Mouse (Mus musculus): ENCODE data around the gene Slc34a2.

The Slc34a2 gene

DNA sequence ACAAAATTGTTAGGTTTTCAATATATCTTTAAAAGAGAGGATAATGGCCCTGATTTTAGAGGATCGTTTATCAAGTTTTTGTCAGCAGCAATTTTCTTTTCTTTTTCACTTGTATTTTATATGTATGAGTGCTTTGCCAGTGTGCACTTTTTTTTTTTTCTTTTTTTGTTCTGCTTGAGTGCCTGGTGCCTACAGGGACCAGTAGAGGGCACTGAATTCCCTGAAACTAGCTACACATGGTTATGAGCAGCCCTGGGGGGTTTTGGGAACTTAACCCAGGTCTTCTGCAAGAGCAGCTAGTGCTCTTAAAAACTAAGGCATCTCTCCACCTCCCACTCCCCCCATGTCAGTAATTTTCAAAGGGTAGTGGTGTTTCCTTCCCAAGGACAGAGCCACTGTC is 70.8 kb downstream of the Slc34a2 start:
- DNase-seq (ENCODE audit: low spot score in 2 of 2): no peak

DNA sequence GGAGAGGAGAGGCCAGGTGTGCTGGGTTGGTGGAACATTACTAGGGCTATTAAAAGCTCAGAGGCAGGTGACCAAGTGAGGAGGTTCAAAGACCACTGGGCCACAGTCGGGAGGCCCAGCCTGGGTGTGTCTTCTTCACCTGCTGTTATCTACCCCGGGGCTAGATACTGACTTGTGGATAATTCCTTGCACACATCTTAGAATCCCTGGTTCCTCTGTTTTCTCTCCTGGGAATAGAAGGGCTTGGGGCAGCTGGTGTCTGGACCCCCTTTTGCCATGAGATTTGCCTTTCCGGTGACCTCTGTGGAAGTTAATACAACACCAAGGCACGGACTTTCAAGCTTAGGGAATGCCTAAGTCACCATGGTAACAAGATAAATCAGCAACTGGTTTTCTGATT is 72.3 kb downstream of the Slc34a2 start:
- DNase-seq (ENCODE audit: low spot score in 2 of 2): no peak

DNA sequence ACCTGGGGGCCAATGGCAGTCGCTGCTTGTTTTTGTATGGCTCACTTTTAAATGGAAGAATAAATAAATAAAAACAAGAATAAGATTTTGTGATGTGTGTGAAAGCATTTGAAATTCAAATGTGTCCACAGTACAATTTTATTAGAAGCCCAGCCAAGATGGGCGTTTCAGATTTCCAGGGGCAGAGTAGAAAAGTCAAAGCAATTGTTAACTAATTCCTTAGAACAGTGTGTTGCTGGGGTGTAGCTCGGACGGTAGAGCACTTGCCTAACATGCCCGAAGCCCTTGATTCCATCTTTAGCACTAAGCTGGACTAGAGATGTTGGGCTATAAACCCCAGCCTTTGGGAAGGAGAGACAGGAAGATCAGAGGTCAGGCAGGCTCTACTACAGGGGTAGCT is 73.2 kb downstream of the Slc34a2 start:
- no peak for DNase-seq (ENCODE audit: low spot score in 2 of 2)

DNA sequence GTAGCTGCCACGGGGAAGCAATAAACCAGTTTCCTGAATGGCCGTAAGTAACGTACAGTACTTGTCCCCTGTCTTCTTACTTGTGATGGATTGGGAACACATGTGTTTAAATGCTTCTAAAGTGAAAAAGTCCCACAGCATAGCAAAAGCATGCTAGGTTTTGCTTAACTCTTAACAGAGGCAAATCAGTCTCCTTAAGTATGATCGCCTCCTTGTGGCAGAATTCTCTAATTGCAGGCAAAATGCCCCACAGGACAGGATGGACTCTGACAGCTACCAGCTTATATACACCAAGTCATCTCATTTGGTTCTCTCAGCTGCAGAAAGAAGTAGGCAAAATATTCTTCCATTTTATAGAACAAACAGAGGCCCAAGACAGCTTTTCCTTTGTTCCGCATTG is 75.1 kb downstream of the Slc34a2 start:
- DNase-seq (ENCODE audit: low spot score in 2 of 2): no peak

DNA sequence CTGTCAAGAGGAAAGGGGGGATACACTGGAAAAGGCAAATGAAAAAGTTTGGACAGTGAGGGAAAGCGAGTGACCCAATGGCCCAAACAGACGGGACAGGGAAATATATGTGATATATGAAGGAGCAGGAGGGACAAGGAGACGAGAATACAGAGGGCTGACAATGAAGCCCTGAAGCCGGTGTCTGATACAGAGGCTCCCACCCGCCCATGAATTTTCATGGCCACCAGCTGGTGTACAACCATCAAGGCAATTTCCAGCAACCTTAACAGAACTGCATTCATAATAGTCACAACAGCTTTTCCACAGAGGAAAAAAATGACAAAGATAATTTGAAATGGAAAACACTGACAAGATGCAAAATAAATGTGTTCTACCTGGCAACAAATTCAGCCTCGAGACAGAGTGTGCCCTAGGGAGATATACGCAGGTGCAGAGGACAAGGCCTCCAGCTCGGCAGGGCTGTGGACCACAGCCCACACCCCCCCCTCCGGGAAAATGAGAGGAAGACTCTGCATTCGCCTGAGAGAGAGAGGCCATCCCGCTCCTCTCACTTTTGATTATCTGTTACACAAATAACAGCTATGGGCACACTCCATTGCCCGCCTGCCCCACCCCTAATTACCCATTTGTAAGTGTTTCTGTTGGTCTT is 76.9 kb downstream of the Slc34a2 start:
- DNase-seq (ENCODE audit: low spot score in 2 of 2): no peak

DNA sequence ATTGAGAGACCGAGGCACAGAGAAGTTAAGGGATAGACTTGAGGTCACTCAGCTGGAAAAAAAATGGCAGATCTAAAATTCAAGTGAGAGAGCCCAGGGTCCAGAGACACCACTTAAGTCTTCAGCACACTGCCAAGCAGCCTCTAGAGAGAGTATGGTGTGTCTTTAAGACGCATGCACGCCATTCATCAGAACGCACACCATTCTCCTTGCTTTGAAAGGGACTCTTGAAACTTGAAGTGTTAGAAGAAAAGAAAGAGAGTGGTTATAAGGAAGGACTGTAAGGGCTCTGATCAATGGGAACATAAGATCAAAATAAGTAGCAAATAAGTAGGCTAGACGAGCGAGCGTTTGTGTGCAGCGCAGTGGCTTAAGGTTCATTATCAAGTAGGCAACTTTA is 80.3 kb downstream of the Slc34a2 start:
- no peak for DNase-seq (ENCODE audit: low spot score in 2 of 2)

DNA sequence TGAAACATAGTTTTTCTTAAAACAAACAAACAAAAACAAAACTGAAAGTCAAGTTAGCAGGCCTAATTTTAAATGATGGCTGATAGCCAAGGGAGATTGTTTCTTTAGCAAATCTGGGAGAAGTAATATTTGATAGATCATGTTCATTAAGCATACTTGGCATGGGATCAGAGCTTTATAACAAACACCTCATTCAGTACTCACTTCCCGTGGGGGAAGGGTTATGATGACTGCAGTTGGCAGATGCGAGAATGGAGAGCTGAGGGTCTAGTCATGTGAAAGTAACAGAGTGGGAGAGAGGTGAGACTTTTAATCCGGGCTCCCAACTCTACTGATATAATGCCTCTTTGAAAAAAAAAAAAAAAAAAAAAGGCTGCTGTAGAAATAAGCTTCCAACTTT is 81.8 kb downstream of the Slc34a2 start:
- DNase-seq (ENCODE audit: low spot score in 2 of 2): no peak
